Mouse (Mus musculus): ENCODE data around the gene Pde4a.

Pde4a gene

DNA sequence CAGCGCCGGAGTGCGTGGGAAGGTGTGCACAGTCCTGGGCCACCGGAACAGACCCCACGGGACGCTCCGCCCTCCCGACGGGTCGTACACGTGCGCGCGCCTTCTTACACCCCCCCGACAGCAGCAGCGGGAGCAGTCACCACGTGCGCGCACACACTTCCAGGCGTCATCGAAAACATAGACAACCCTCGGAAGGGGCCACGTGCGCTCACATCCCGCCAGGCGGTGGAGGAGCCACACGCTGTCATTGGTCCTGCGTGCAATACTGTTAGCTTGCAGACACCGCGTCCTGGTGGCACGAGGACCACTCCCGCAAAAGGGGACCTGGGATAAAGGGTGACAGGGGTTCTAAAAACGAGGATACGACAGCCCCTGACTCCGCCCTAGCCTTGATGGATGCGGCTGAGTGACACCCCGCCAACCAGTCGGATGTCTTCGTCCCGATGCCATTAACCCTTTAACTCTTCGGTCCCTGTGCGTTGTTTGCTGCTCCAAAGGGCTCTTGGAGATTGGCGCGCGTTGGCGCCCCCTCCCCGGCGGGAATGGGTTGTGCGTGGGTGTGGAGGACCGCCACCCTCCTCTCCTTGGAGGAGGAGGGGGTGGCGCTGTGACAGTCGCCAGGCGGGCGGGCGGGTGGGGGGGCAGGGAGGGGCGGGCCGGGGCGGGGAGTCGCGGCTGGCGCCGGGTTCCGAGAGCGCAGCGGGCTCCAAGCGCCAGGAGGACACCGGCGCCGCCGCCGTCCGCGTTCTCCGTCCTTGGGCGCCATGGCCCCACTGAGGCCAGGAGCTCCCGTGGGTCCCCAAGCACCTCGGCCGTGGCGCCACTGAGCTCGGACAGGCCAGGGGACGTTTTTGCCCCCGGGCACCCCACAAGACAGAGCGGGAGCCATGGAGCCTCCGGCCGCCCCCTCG lies at the start of gene Pde4a:
Gene Pde4a, plus strand, starts transcription at position 674 of the 911 bp plus-strand sequence.
- DNase-seq = no peak

DNA sequence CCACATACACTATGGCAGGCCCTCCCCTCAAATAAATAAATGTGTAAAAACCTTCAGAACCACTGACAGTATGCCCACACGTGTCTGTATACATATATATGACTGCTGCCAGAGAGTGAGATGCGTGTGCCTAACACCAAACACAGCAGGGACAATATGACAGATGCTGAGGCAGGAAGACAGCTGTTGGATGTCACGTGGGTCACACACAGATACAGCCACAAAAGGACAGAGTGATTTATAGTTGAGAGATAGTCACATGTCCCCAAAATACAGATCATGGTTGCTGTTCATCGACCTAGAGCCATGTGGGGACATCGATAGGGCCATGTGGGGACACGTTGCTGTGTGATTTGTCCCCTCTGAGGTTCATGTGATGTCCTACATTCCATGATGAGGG lies 48.4 kb upstream of the Pde4a start:
- no peak for DNase-seq

- DNase-seq = no peak
These were observed 44.0 kb upstream of the Pde4a start for GRCm38 (mm10) chr9:21121483-21121882.

- DNase-seq = no peak
These were observed 40.7 kb upstream of the Pde4a start for GRCm38 (mm10) chr9:21124837-21125236.

GRCm38 (mm10) chr9:21125502-21126258 lies 39.8 kb upstream of the Pde4a start:
- no peak for DNase-seq

GRCm38 (mm10) chr9:21126259-21126627 lies 39.3 kb upstream of the Pde4a start:
- DNase-seq = no peak

- DNase-seq = peak; percentile 87
These were observed 34.2 kb upstream of the Pde4a start, which contains the start of gene Tyk2 for GRCm38 (mm10) chr9:21131059-21131956. Gene Tyk2, minus strand, starts transcription at chr9:21131243.

DNA sequence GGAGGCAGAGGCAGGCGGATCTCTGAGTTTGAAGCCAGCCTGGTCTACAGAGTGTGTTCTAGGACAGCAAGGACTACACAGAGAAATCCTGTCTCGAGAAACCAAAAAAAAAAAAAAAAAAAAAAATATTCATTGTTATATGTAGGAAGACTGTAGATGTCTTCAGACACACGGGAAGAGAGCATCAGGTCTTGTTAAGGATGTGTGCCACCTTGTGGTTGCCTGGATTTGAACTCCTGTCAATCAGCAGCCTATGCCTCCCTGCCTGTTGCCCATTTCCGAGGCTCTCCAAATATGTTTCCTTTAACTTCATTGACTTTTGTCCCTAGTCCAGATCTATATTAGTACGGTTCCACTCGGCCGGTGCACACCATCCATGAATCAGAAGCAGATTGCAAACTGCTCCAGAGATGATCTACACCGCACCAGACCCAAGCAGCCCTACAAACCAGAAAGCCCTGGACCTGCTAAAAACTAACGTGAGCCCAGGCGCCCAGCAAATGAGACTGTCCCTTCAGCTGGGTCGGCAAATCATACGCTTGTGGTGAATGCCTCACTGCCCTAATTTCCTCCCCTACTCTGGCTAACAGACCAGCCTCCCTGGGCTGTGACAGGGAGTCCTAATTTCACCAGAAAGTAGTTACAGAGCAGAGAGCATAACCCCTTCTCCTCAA lies 33.3 kb upstream of the Pde4a start:
- no peak for DNase-seq

DNA sequence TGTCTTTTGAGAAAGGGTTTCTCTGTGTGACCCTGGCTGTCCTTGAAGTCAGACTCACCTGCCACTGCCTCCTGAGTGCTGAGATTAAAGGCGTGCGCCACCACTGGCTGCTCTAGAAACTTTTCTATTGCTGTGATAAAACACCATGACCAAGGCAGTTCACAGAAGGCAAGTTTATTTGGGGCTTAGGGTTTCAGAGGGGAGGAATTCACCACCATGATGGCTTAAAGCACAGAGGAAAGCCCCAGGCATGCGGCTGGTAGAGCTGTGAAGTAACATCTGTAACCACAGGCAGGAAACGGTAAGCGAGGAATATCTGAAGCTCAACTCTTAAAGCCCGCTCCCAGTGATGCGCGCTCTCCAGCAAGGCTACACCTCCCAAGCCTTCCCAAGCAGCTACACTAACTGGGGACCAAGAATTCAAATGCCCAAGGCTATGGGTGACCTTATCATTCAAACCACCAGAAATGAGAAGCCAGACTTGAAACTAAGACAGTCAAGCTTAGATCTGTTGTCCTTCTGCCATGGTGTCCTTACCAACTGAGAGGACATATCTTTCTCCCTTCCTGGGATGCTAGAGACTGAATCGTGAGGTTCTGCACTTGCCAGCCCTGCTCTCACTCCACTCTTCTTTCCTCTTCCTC lies 32.3 kb upstream of the Pde4a start:
- no peak for DNase-seq

DNA sequence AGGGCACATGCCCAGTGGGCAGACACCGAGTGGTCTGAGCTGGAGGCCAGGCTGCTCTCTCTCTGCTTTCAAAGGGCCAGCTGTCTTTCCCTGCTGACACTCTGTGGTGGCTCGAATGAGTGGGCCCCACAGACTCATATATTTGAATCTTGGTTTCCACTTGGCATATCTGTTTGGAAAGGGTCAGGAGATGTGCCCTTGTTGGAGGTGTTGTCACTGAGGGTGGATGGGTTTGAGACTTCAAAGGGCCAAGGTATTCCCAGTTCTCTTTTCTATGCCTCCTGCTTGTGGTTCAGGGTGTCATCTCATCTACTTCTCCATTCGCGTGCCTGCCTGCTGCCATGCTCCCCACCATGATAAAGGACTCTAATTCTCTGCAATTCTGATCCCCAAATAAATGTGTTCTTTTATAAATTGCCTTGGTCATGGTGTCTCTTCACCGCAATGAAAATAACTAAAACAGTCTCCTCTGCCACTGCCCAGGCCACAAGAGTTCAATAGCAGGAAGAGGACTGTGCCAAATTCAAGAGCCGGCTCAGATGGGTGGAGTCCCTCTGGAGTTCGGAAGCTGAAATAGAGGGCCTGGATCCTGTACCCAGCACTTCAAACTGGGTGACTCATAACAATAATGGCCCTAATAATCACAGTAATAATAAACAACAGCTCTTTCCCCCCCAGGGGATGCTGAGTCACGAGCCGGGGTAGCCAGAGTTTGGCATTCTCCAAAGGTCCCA lies 30.8 kb upstream of the Pde4a start:
- no peak for DNase-seq

DNA sequence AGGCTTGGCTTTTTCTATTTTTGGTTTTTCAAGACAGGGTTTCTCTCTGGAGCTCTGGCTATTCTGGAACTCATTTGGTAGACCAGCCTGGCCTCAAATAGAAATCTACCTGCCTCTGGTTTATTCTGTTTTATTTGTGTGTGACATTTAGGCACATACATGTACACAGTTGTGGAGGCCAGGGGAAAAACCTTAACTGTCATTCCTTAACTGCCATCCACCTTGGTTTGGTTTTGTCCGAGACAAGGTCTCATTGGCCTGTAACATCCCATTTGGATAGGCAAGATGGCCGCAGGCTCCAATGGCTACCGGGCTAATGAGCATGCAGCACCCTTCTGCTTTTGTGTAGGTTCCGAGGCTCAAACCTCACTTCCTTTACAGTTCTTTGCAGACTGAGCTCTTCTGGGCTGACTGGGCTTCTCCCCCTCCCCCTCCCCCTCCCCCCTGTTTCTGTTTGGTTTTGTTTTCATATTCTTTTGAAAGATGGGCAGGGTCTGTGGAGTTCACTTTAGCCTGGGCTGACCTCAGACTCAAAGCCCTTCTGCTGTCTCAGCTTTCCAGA lies 30.1 kb upstream of the Pde4a start:
- DNase-seq = no peak

DNA sequence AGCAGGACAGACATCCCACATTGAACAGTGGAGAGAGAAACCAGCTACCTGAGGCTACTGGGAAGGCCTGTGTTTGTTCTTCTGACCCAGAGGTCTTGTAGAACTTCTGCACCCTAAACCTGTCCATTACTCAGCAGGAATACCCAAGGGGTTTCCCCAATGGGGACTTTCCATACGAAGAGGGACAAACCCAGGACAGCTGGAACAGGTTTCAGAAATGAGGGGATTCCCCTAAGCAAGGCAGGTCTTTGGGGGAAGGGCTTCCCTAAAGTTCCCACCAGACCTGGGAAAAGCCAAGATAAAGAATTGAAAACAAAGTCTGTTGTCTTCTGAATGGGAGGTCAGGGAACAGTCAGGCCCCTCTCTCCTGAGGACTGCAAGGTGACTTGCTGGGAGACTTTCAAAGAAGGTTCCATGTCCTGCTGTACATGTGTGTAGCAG lies 29.6 kb upstream of the Pde4a start:
- DNase-seq = no peak

- DNase-seq = no peak
These were observed 29.1 kb upstream of the Pde4a start for GRCm38 (mm10) chr9:21136401-21136800.

DNA sequence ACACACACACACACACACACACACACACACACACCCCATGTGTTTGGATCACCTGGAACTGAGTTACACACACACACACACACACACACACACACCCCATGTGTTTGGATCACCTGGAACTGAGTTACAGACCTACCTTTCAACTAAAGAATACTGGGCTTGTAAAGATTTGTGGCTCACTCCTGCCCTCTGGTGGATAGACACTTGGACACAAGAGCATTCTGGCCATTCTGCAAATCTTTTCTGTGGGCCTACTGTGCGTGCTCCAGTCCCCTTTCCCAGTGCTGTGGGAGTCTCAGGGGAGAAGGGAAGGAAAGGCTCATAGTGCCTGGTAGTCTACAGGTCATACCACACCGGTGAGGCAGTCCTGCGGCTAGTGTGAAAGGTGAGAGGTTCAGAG lies 28.3 kb upstream of the Pde4a start:
- peak; percentile 42 for DNase-seq

DNA sequence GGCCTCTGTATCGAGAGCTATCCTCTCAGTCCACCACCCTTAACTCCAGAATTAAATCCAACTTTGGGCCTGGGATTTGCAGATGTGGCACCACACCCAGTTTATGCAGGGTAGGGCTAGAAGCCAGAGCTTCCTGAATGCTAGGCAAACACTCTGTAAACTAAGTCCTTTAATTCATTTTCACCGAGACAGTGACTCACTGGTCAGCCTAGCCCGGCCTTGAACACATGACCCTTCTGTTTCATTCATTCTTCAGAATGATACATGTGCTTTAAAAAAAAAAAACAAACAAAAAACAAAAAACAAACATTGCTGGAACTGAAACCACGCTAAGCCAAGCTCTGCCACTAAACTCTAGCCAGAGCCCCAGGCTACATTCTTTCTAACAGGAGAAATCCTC lies 27.1 kb upstream of the Pde4a start:
- DNase-seq = no peak

GRCm38 (mm10) chr9:21141922-21142321 lies 23.6 kb upstream of the Pde4a start:
- DNase-seq = no peak

GRCm38 (mm10) chr9:21144361-21144760 lies 21.2 kb upstream of the Pde4a start:
- no peak for DNase-seq

- no peak for DNase-seq
These were observed 20.1 kb upstream of the Pde4a start for GRCm38 (mm10) chr9:21145431-21145830.

DNA sequence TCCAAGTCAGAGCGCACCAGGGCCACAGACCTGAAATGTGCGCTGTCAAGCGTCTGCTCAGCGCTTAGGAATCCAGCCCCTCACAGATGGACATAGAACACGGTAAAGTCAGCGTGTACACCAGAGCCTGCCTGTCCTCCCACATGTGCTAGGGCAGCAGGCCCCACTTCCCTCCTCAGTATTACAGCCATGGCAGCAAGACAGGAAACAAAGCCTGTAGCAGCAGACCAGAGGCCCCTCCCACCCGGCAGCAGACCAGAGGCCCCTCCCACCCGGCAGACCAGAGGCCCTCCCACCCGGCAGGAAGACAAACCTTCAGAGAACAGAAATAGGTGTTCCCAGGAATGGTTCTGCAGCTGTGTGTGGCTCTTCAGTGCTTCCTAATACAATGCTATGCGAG lies 18.8 kb upstream of the Pde4a start:
- DNase-seq = no peak

DNA sequence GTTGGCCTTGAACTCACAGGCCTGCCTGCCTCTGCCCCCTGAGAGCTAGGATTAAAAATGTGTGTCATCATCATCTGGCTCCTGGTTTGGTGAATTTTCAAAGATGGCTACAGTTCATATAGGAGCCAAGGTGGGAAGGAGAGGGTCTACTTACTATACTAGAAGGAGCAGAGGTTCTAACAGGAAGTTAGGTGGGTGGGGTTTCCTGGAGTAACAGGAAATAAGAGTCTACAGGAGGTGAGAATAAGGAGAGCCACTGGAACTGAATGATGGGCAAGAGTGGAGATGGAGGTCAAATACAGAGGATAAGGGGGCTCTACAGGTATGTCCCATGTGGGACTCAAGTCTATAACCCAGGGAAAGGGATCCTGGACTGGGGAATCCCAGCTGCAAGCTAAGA lies 17.1 kb upstream of the Pde4a start:
- no peak for DNase-seq
